In genomic region chr10:83332581-83332980, GRCm38 (mm10) we compare ENCODE assay signal across 24 mouse cellular contexts. TPM values are rescaled to one million over a fixed set of nuclear protein-coding genes. Genes with fewer than 3 reads are reported as not detected.
DNase-seq lines count a peak whose midpoint lies in the region; ATAC-seq and TF ChIP-seq lines count a peak whose summit lies in the region.
"Had no signal": no experiment of that assay in that cellular context is flagged by ENCODE, and none has a peak within 500 bp of the region (broad histone marks: within the 10 kb centered on the region; RNA-seq: fewer than 3 reads in every experiment).

No protein-coding gene starts in this region.

- no peak overlapping the region for H3K9ac ChIP-seq in forebrain, embryonic 13.5 days
- H3K9ac ChIP-seq: embryonic facial prominence, embryonic 12.5 days; embryonic facial prominence, embryonic 15.5 days; forebrain, embryonic 12.5 days; hindbrain, embryonic 12.5 days; hindbrain, embryonic 15.5 days had no signal

- no peaks in the 10 kb centered on the region for H3K36me3 ChIP-seq in forebrain, embryonic 13.5 days (ENCODE audit: poor library complexity, severe bottlenecking)
- H3K36me3 ChIP-seq: embryonic facial prominence, embryonic 12.5 days; embryonic facial prominence, embryonic 15.5 days; forebrain, embryonic 12.5 days; hindbrain, embryonic 12.5 days; hindbrain, embryonic 15.5 days had no signal

- H3K27me3 ChIP-seq in forebrain, embryonic 13.5 days, result peaks cover 28% of the 10 kb centered on the region

- no peak for TF ChIP-seq POLR2A in bone marrow, adult 2 months (IDR thresholded peaks at IDR 0.05; ENCODE audit: borderline replicate concordance, control insufficient read depth, low read depth, low read length)

- WGBS in bone marrow, adult 2 months, result 80% methylated on average over 11 of the region's 11 CpGs
- WGBS in forebrain, embryonic 13.5 days, result 90% methylated on average over 11 of the region's 11 CpGs

- H3K27ac ChIP-seq in bone marrow, adult 2 months (ENCODE audit: control insufficient read depth, insufficient read depth, low read depth, low read length, poor library complexity), result peak overlapping the region; percentile 67; the same call in 1 of the 2 replicates
- H3K27ac ChIP-seq in forebrain, embryonic 13.5 days, result no peak overlapping the region
- H3K27ac ChIP-seq: embryonic facial prominence, embryonic 12.5 days; embryonic facial prominence, embryonic 15.5 days; forebrain, embryonic 12.5 days; hindbrain, embryonic 12.5 days; hindbrain, embryonic 15.5 days had no signal

- H3K4me2 ChIP-seq in forebrain, embryonic 13.5 days, result no peak overlapping the region
- H3K4me2 ChIP-seq: embryonic facial prominence, embryonic 12.5 days; embryonic facial prominence, embryonic 15.5 days; forebrain, embryonic 12.5 days; heart, embryonic 11.5 days; hindbrain, embryonic 12.5 days; hindbrain, embryonic 15.5 days had no signal

- no peak overlapping the region for H3K4me3 ChIP-seq in bone marrow, adult 2 months (replicated peaks; ENCODE audit: control insufficient read depth, low read depth, low read length)
- H3K4me3 ChIP-seq in forebrain, embryonic 13.5 days, result no peak overlapping the region
- H3K4me3 ChIP-seq: embryonic facial prominence, embryonic 12.5 days; embryonic facial prominence, embryonic 15.5 days; forebrain, embryonic 12.5 days; hindbrain, embryonic 12.5 days; hindbrain, embryonic 15.5 days had no signal

- H3K9me3 ChIP-seq in forebrain, embryonic 13.5 days (replicated peaks), result no peaks in the 10 kb centered on the region
- H3K9me3 ChIP-seq: embryonic facial prominence, embryonic 12.5 days; embryonic facial prominence, embryonic 15.5 days; forebrain, embryonic 12.5 days; hindbrain, embryonic 12.5 days; hindbrain, embryonic 15.5 days had no signal

- no peaks in the 10 kb centered on the region; the same call in 1 of the 2 replicates for H3K4me1 ChIP-seq in bone marrow, adult 2 months (ENCODE audit: control insufficient read depth, insufficient read depth, low read length)
- peaks cover 8% of the 10 kb centered on the region; the same call in 1 of the 2 replicates for H3K4me1 ChIP-seq in forebrain, embryonic 13.5 days
- H3K4me1 ChIP-seq: hindbrain, embryonic 12.5 days had no signal

- peak; percentile 34 to 45 for DNase-seq in spleen, adult 18-20 months
- DNase-seq in spleen, postnatal 4 days (ENCODE audit: low spot score in 2 of 2), result no peak
- peak; percentile 76 for DNase-seq in A20 (ENCODE audit: low read depth, low spot score)
- no peak for DNase-seq in adrenal gland, adult 18-20 months (ENCODE audit: low spot score in 2 of 2)
- DNase-seq: adrenal gland, postnatal 10 days; adrenal gland, postnatal 36 days; cerebellum, adult 11 months; cerebellum, adult 2 months; cerebellum, adult 9-11 months; cerebellum, postnatal 25 days; gastrocnemius, postnatal 10 days; heart, adult 11 months had no signal

- TF ChIP-seq CTCF in bone marrow, adult 2 months (IDR thresholded peaks at IDR 0.05; ENCODE audit: control insufficient read depth, insufficient read depth, low read length), result no peak

- no peak for ATAC-seq in forebrain, embryonic 13.5 days
- ATAC-seq: activated CD4-positive, CD25-positive, alpha-beta regulatory T cell, adult 4 months; forebrain, embryonic 16.5 days had no signal

RNA-seq across cellular contexts. Expression of gene Slc41a2, which starts 5.1 kb away (rescaled TPM):
- 2.0 and 3.6 TPM in 2 replicates for polyA plus RNA-seq in bone marrow, adult 2 months (2011; ENCODE audit: insufficient read depth, insufficient read length, low replicate concordance, missing spikeins)
- polyA plus RNA-seq in forebrain, embryonic 13.5 days (2015; fragmentation: Nextera tagmentation; extraction: Ambion mirVana), result 0.92 and 2.3 TPM in 2 replicates
- total RNA-seq in adrenal gland, adult 18-20 months (2021), result 1 to 10 TPM; 8.3 to 9.6 TPM
- total RNA-seq: common myeloid progenitor, adult 5-6 weeks; hematopoietic stem cell, adult 5-6 weeks had no signal

RNA-seq across cellular contexts. Expression of gene D10Wsu102e, which starts 27.4 kb away (rescaled TPM):
- 0.25 and 0.50 TPM in 2 replicates for polyA plus RNA-seq in bone marrow, adult 2 months (2011; ENCODE audit: insufficient read depth, insufficient read length, low replicate concordance, missing spikeins)
- 1.1 and 1.2 TPM in 2 replicates for polyA plus RNA-seq in forebrain, embryonic 13.5 days (2015; fragmentation: Nextera tagmentation; extraction: Ambion mirVana)
- total RNA-seq in adrenal gland, adult 18-20 months (2021), result under 1 TPM; 0.73 to 0.74 TPM

Comparison
In these comparisons a context has a peak if more than half of its experiments do, and no peak if none do; other contexts are left out.
1. DNase-seq: peak in spleen, adult 18-20 months (2 of 2) and A20 (single experiment); none in spleen, postnatal 4 days (0 of 2) and adrenal gland, adult 18-20 months (0 of 2).